Mouse (Mus musculus) MEL (cell line): ENCODE measurements around the gene Gm13420. TPM values are rescaled to one million over a fixed set of nuclear protein-coding genes. Genes with fewer than 3 reads are reported as not detected.

Experiments used
- DNase-seq: peaks from one replicate; pipeline ENCODE4 v3.0.0; 2011; ENCODE audit warnings: low read depth, low spot score
- H3K27ac ChIP-seq: 2 replicates; pipeline ENCODE4 v1.5.1; 2012; ENCODE audit warnings: low read depth, mild to moderate bottlenecking, control low read depth, low read length, moderate library complexity; ENCODE audit not compliant: control insufficient read depth
- H3K27me3 ChIP-seq, 2 experiments: fragments of 150-350 bp in 1 of 2; sonication (generic) in 1 of 2; 2 replicates each; pipeline ENCODE4 v1.6.1; 2012; ENCODE audit warnings: low read length in 2 of 2, mild to moderate bottlenecking in 2 of 2, improper control_type of control experiment in 1 of 2, moderate library complexity in 1 of 2; ENCODE audit not compliant: insufficient read depth in 2 of 2, control insufficient read depth in 1 of 2
- H3K36me3 ChIP-seq, 2 experiments: 2 replicates each; pipeline ENCODE4 v1.6.1; 2012 to 2014; ENCODE audit warnings: low read length in 2 of 2, improper control_type of control experiment in 1 of 2, inconsistent platforms in 1 of 2, mild to moderate bottlenecking in 1 of 2; ENCODE audit not compliant: insufficient read depth in 2 of 2, control insufficient read depth in 1 of 2
- H3K4me1 ChIP-seq, 2 experiments: fragments of 150-350 bp in 1 of 2; sonication (generic) in 1 of 2; 2 replicates each; pipeline ENCODE4 v1.6.1; 2012; ENCODE audit warnings: low read length in 2 of 2, improper control_type of control experiment in 1 of 2, mild to moderate bottlenecking in 1 of 2; ENCODE audit not compliant: insufficient read depth in 2 of 2, control insufficient read depth in 1 of 2
- H3K4me3 ChIP-seq, 2 experiments: fragments of 150-350 bp in 1 of 2; sonication (generic) in 1 of 2; 2 replicates each; pipeline ENCODE4 v1.5.1; 2012; ENCODE audit warnings: low read depth in 2 of 2, low read length in 2 of 2, mild to moderate bottlenecking in 2 of 2, moderate library complexity in 2 of 2, control low read depth in 1 of 2, improper control_type of control experiment in 1 of 2; ENCODE audit not compliant: control insufficient read depth in 1 of 2, insufficient read depth in 1 of 2
- H3K79me2 ChIP-seq: 2 replicates; pipeline ENCODE4 v1.6.1; 2012; ENCODE audit warnings: mild to moderate bottlenecking, low read length, moderate library complexity; ENCODE audit not compliant: control insufficient read depth, poor library complexity, insufficient read depth
- H3K9ac ChIP-seq: 2 replicates; pipeline ENCODE4 v1.6.1; 2012; ENCODE audit warnings: low read depth, mild to moderate bottlenecking, control low read depth, low read length, moderate library complexity; ENCODE audit not compliant: control insufficient read depth, poor library complexity, severe bottlenecking
- H3K9me3 ChIP-seq: fragments of 150-350 bp; sonication (generic); replicated peaks from 2 replicates; pipeline ENCODE4 v1.6.1; 2012; ENCODE audit warnings: mild to moderate bottlenecking, low read length, improper control_type of control experiment, moderate library complexity; ENCODE audit not compliant: insufficient read depth
- CHD1 ChIP-seq: IDR thresholded peaks from 2 replicates; pipeline ENCODE4 v1.6.1; 2012; ENCODE audit warnings: low read depth, mild to moderate bottlenecking, inconsistent platforms, low read length, improper control_type of control experiment
- CHD2 ChIP-seq: IDR thresholded peaks from 2 replicates; pipeline ENCODE4 v1.6.1; 2011; ENCODE audit warnings: low read length, improper control_type of control experiment
- E2F4 ChIP-seq: IDR thresholded peaks from 2 replicates; pipeline ENCODE4 v1.6.1; 2011; ENCODE audit warnings: low read depth, low read length, improper control_type of control experiment, borderline replicate concordance
- ELF1 ChIP-seq: IDR thresholded peaks from 2 replicates; pipeline ENCODE4 v1.6.1; 2014; ENCODE audit warnings: low read depth, mild to moderate bottlenecking, inconsistent platforms, low read length, improper control_type of control experiment, moderate library complexity
- EP300 ChIP-seq, 2 experiments: IDR thresholded peaks; 2 replicates each; pipeline ENCODE4 v1.6.1; 2011; ENCODE audit warnings: improper control_type of control experiment in 2 of 2, low read length in 2 of 2, low read depth in 1 of 2, mild to moderate bottlenecking in 1 of 2
- ETS1 ChIP-seq: IDR thresholded peaks from 2 replicates; pipeline ENCODE4 v1.6.1; 2012; ENCODE audit warnings: low read depth, mild to moderate bottlenecking, inconsistent platforms, low read length, improper control_type of control experiment, moderate library complexity
- GABPA ChIP-seq: IDR thresholded peaks from 2 replicates; pipeline ENCODE4 v1.6.1; 2012; ENCODE audit warnings: low read depth, mild to moderate bottlenecking, inconsistent platforms, low read length, improper control_type of control experiment, moderate library complexity
- JUND ChIP-seq: IDR thresholded peaks from 2 replicates; pipeline ENCODE4 v1.6.1; 2011; ENCODE audit warnings: low read depth, mild to moderate bottlenecking, improper control_type of control experiment, low read length
- MEF2A ChIP-seq: IDR thresholded peaks from 2 replicates; pipeline ENCODE4 v1.6.1; 2014; ENCODE audit warnings: low read depth, mild to moderate bottlenecking, inconsistent platforms, low read length, improper control_type of control experiment; ENCODE audit not compliant: poor library complexity, insufficient replicate concordance, severe bottlenecking; ENCODE audit errors: extremely low read depth
- MXI1 ChIP-seq: IDR thresholded peaks from 2 replicates; pipeline ENCODE4 v1.6.1; 2011; ENCODE audit warnings: mild to moderate bottlenecking, low read depth, low read length, improper control_type of control experiment
- NELFE ChIP-seq: IDR thresholded peaks from 2 replicates; pipeline ENCODE4 v1.6.1; 2011; ENCODE audit warnings: low read depth, low read length, improper control_type of control experiment
- NRF1 ChIP-seq: IDR thresholded peaks from 2 replicates; pipeline ENCODE4 v1.6.1; 2014; ENCODE audit warnings: low read depth, mild to moderate bottlenecking, inconsistent platforms, low read length, improper control_type of control experiment, moderate library complexity; ENCODE audit not compliant: poor library complexity, insufficient read depth, severe bottlenecking
- POLR2AphosphoS2 ChIP-seq: IDR thresholded peaks from 2 replicates; pipeline ENCODE4 v1.6.1; 2011; ENCODE audit warnings: low read length, improper control_type of control experiment
- POLR2AphosphoS5 ChIP-seq: IDR thresholded peaks from 2 replicates; pipeline ENCODE4 v1.6.1; 2012; ENCODE audit warnings: low read depth, borderline replicate concordance, mild to moderate bottlenecking, inconsistent platforms, low read length, moderate library complexity, mixed read lengths
- RCOR1 ChIP-seq: IDR thresholded peaks from 2 replicates; pipeline ENCODE4 v1.6.1; 2012; ENCODE audit warnings: low read depth, mild to moderate bottlenecking, inconsistent platforms, low read length, improper control_type of control experiment
- SIN3A ChIP-seq: IDR thresholded peaks from 2 replicates; pipeline ENCODE4 v1.6.1; 2012; ENCODE audit warnings: low read length, improper control_type of control experiment, inconsistent platforms
- TAL1 ChIP-seq: IDR thresholded peaks from 2 replicates; pipeline ENCODE4 v1.6.1; 2012; ENCODE audit warnings: mild to moderate bottlenecking, inconsistent platforms, low read length, moderate library complexity, mixed read lengths
- USF1 ChIP-seq: IDR thresholded peaks from 2 replicates; pipeline ENCODE4 v1.6.1; 2014; ENCODE audit warnings: low read depth, mild to moderate bottlenecking, inconsistent platforms, low read length, improper control_type of control experiment, moderate library complexity
- ZNF384 ChIP-seq: IDR thresholded peaks from 2 replicates; pipeline ENCODE4 v1.6.1; 2012; ENCODE audit warnings: low read depth, mild to moderate bottlenecking, inconsistent platforms, low read length, improper control_type of control experiment
- polyA plus RNA-seq, 2 experiments: library from polyadenylated mRNA; stranded (reverse) in 1 of 2; unstranded in 1 of 2; fragments of >175 nt in 1 of 2; fragments of >200 nt in 1 of 2; gene quantifications; 2 replicates each; pipeline versions ENCODE4 v1.2.1 to v1.2.4; 2012; ENCODE audit warnings: low replicate concordance in 2 of 2, low read depth in 1 of 2; ENCODE audit not compliant: insufficient read length in 2 of 2, insufficient read depth in 1 of 2, missing spikeins in 1 of 2
- total RNA-seq: library from RNA; depleted of rRNA; stranded (reverse); fragments of 300-350 nt; gene quantifications from 2 replicates; pipeline ENCODE4 v1.2.3, GENCODE M21; 2012

Gm13420 gene
- total and polyA plus RNA-seq, 3 experiments = 0.07 TPM; not detected in 2

- no peak for TF ChIP-seq USF1
- no peak for TF ChIP-seq ELF1
- TF ChIP-seq RCOR1 = no peak
- TF ChIP-seq ETS1 = no peak
- no peak for TF ChIP-seq CHD2
- TF ChIP-seq EP300 (IDR thresholded peaks at IDR 0.05; ENCODE audit: low read depth in 1 of 2, low read length in 2 of 2) = no peak
- no peak for TF ChIP-seq MXI1
- TF ChIP-seq MEF2A = no peak
- TF ChIP-seq JUND = no peak
- TF ChIP-seq NELFE = no peak
- TF ChIP-seq SIN3A = no peak
- TF ChIP-seq POLR2AphosphoS5 = no peak
- TF ChIP-seq ZNF384 = no peak
- TF ChIP-seq POLR2AphosphoS2 = no peak
- TF ChIP-seq NRF1 = no peak
- H3K4me3 ChIP-seq = no peak overlapping the region
- no peak overlapping the region for H3K27ac ChIP-seq
- H3K4me1 ChIP-seq = no peaks in the 10 kb centered on the region
- H3K27me3 ChIP-seq = no peaks in the 10 kb centered on the region
- peaks cover 0 to 8% of the 10 kb centered on the region in 2 experiments; a peak in 1 of 4 replicates for H3K36me3 ChIP-seq
- no peak overlapping the region for H3K9ac ChIP-seq
- no peaks in the 10 kb centered on the region for H3K79me2 ChIP-seq
- DNase-seq = no peak
- no peaks in the 10 kb centered on the region for H3K9me3 ChIP-seq
Measured at GRCm38 (mm10) chr2:29705493-29705892, 46.0 kb downstream of the Gm13420 start.

GRCm38 (mm10) chr2:29703104-29704081, 48.1 kb downstream of the Gm13420 start:
- Histone ChIP-seq H3K4me3 (no peak overlapping the region), H3K9ac (no peak overlapping the region), H3K4me1 (no peaks in the 10 kb centered on the region), H3K27ac (no peak overlapping the region), H3K9me3 (no peaks in the 10 kb centered on the region), H3K27me3 (no peaks in the 10 kb centered on the region), H3K79me2 (no peaks in the 10 kb centered on the region), H3K36me3 (peaks cover 0 to 7% of the 10 kb centered on the region in 2 experiments; a peak in 2 of 4 replicates)
- no peak for TF ChIP-seq POLR2AphosphoS2
- TF ChIP-seq CHD1 = no peak
- no peak for TF ChIP-seq NRF1
- no peak for TF ChIP-seq E2F4
- TF ChIP-seq GABPA = no peak
- TF ChIP-seq JUND = no peak
- TF ChIP-seq TAL1 = no peak
- no peak for TF ChIP-seq ELF1
- DNase-seq = no peak
